Mouse (Mus musculus) MEL (cell line): ENCODE measurements around the gene Mrpl57. TPM values are rescaled to one million over a fixed set of nuclear protein-coding genes. Genes with fewer than 3 reads are reported as not detected.
A peak's percentile ranks its signal among the peaks of the same experiment; 100 is the strongest.

Experiments
- DNase-seq: peaks from one replicate; pipeline ENCODE4 v3.0.0; 2011; ENCODE audit warnings: low read depth, low spot score
- H3K27ac ChIP-seq: 2 replicates; pipeline ENCODE4 v1.5.1; 2012; ENCODE audit warnings: low read depth, mild to moderate bottlenecking, control low read depth, low read length, moderate library complexity; ENCODE audit not compliant: control insufficient read depth
- H3K27me3 ChIP-seq, 2 experiments: fragments of 150-350 bp in 1 of 2; sonication (generic) in 1 of 2; 2 replicates each; pipeline ENCODE4 v1.6.1; 2012; ENCODE audit warnings: low read length in 2 of 2, mild to moderate bottlenecking in 2 of 2, improper control_type of control experiment in 1 of 2, moderate library complexity in 1 of 2; ENCODE audit not compliant: insufficient read depth in 2 of 2, control insufficient read depth in 1 of 2
- H3K36me3 ChIP-seq, 2 experiments: 2 replicates each; pipeline ENCODE4 v1.6.1; 2012 to 2014; ENCODE audit warnings: low read length in 2 of 2, improper control_type of control experiment in 1 of 2, inconsistent platforms in 1 of 2, mild to moderate bottlenecking in 1 of 2; ENCODE audit not compliant: insufficient read depth in 2 of 2, control insufficient read depth in 1 of 2
- H3K4me1 ChIP-seq, 2 experiments: fragments of 150-350 bp in 1 of 2; sonication (generic) in 1 of 2; 2 replicates each; pipeline ENCODE4 v1.6.1; 2012; ENCODE audit warnings: low read length in 2 of 2, improper control_type of control experiment in 1 of 2, mild to moderate bottlenecking in 1 of 2; ENCODE audit not compliant: insufficient read depth in 2 of 2, control insufficient read depth in 1 of 2
- H3K4me3 ChIP-seq, 2 experiments: fragments of 150-350 bp in 1 of 2; sonication (generic) in 1 of 2; 2 replicates each; pipeline ENCODE4 v1.5.1; 2012; ENCODE audit warnings: low read depth in 2 of 2, low read length in 2 of 2, mild to moderate bottlenecking in 2 of 2, moderate library complexity in 2 of 2, control low read depth in 1 of 2, improper control_type of control experiment in 1 of 2; ENCODE audit not compliant: control insufficient read depth in 1 of 2, insufficient read depth in 1 of 2
- H3K79me2 ChIP-seq: 2 replicates; pipeline ENCODE4 v1.6.1; 2012; ENCODE audit warnings: mild to moderate bottlenecking, low read length, moderate library complexity; ENCODE audit not compliant: control insufficient read depth, poor library complexity, insufficient read depth
- H3K9ac ChIP-seq: 2 replicates; pipeline ENCODE4 v1.6.1; 2012; ENCODE audit warnings: low read depth, mild to moderate bottlenecking, control low read depth, low read length, moderate library complexity; ENCODE audit not compliant: control insufficient read depth, poor library complexity, severe bottlenecking
- H3K9me3 ChIP-seq: fragments of 150-350 bp; sonication (generic); replicated peaks from 2 replicates; pipeline ENCODE4 v1.6.1; 2012; ENCODE audit warnings: mild to moderate bottlenecking, low read length, improper control_type of control experiment, moderate library complexity; ENCODE audit not compliant: insufficient read depth
- BHLHE40 ChIP-seq: IDR thresholded peaks from 2 replicates; pipeline ENCODE4 v1.6.1; 2012; ENCODE audit warnings: low read depth, mild to moderate bottlenecking, inconsistent platforms, low read length, improper control_type of control experiment, borderline replicate concordance
- CHD1 ChIP-seq: IDR thresholded peaks from 2 replicates; pipeline ENCODE4 v1.6.1; 2012; ENCODE audit warnings: low read depth, mild to moderate bottlenecking, inconsistent platforms, low read length, improper control_type of control experiment
- CHD2 ChIP-seq: IDR thresholded peaks from 2 replicates; pipeline ENCODE4 v1.6.1; 2011; ENCODE audit warnings: low read length, improper control_type of control experiment
- CTCF ChIP-seq, 3 experiments: IDR thresholded peaks in 2 of 3; conservative IDR thresholded peaks in 1 of 3; 2 replicates each; pipeline ENCODE4 v1.5.1; 2011 to 2012; ENCODE audit warnings: low read length in 3 of 3, low read depth in 2 of 3, mild to moderate bottlenecking in 2 of 3, improper control_type of control experiment in 1 of 3, inconsistent platforms in 1 of 3, mixed read lengths in 1 of 3, moderate library complexity in 1 of 3; ENCODE audit not compliant: control insufficient read depth in 1 of 3, insufficient read depth in 1 of 3, poor library complexity in 1 of 3, severe bottlenecking in 1 of 3
- E2F4 ChIP-seq: IDR thresholded peaks from 2 replicates; pipeline ENCODE4 v1.6.1; 2011; ENCODE audit warnings: low read depth, low read length, improper control_type of control experiment, borderline replicate concordance
- ELF1 ChIP-seq: IDR thresholded peaks from 2 replicates; pipeline ENCODE4 v1.6.1; 2014; ENCODE audit warnings: low read depth, mild to moderate bottlenecking, inconsistent platforms, low read length, improper control_type of control experiment, moderate library complexity
- EP300 ChIP-seq, 2 experiments: IDR thresholded peaks; 2 replicates each; pipeline ENCODE4 v1.6.1; 2011; ENCODE audit warnings: improper control_type of control experiment in 2 of 2, low read length in 2 of 2, low read depth in 1 of 2, mild to moderate bottlenecking in 1 of 2
- ETS1 ChIP-seq: IDR thresholded peaks from 2 replicates; pipeline ENCODE4 v1.6.1; 2012; ENCODE audit warnings: low read depth, mild to moderate bottlenecking, inconsistent platforms, low read length, improper control_type of control experiment, moderate library complexity
- GABPA ChIP-seq: IDR thresholded peaks from 2 replicates; pipeline ENCODE4 v1.6.1; 2012; ENCODE audit warnings: low read depth, mild to moderate bottlenecking, inconsistent platforms, low read length, improper control_type of control experiment, moderate library complexity
- GATA1 ChIP-seq: IDR thresholded peaks from 2 replicates; pipeline ENCODE4 v1.6.1; 2011; ENCODE audit warnings: low read depth, low read length, improper control_type of control experiment
- HCFC1 ChIP-seq: IDR thresholded peaks from 2 replicates; pipeline ENCODE4 v1.6.1; 2012; ENCODE audit warnings: low read depth, mild to moderate bottlenecking, inconsistent platforms, low read length, improper control_type of control experiment, moderate library complexity
- JUND ChIP-seq: IDR thresholded peaks from 2 replicates; pipeline ENCODE4 v1.6.1; 2011; ENCODE audit warnings: low read depth, mild to moderate bottlenecking, improper control_type of control experiment, low read length
- KAT2A ChIP-seq: conservative IDR thresholded peaks from 2 replicates; pipeline ENCODE4 v1.6.1; 2012; ENCODE audit warnings: low read depth, low read length, improper control_type of control experiment, inconsistent platforms
- MAFK ChIP-seq: IDR thresholded peaks from 2 replicates; pipeline ENCODE4 v1.6.1; 2011; ENCODE audit warnings: low read depth, mild to moderate bottlenecking, low read length, improper control_type of control experiment, borderline replicate concordance
- MAX ChIP-seq: IDR thresholded peaks from 2 replicates; pipeline ENCODE4 v1.6.1; 2011; ENCODE audit warnings: low read length, improper control_type of control experiment
- MAZ ChIP-seq: IDR thresholded peaks from 2 replicates; pipeline ENCODE4 v1.6.1; 2012; ENCODE audit warnings: low read depth, mild to moderate bottlenecking, inconsistent platforms, low read length, improper control_type of control experiment
- MEF2A ChIP-seq: IDR thresholded peaks from 2 replicates; pipeline ENCODE4 v1.6.1; 2014; ENCODE audit warnings: low read depth, mild to moderate bottlenecking, inconsistent platforms, low read length, improper control_type of control experiment; ENCODE audit not compliant: poor library complexity, insufficient replicate concordance, severe bottlenecking; ENCODE audit errors: extremely low read depth
- MXI1 ChIP-seq: IDR thresholded peaks from 2 replicates; pipeline ENCODE4 v1.6.1; 2011; ENCODE audit warnings: mild to moderate bottlenecking, low read depth, low read length, improper control_type of control experiment
- MYB ChIP-seq: IDR thresholded peaks from 2 replicates; pipeline ENCODE4 v1.6.1; 2011; ENCODE audit warnings: mild to moderate bottlenecking, low read depth, low read length, improper control_type of control experiment
- MYC ChIP-seq: IDR thresholded peaks from 2 replicates; pipeline ENCODE4 v1.6.1; 2011; ENCODE audit warnings: low read depth, mild to moderate bottlenecking, low read length, improper control_type of control experiment, moderate library complexity
- NELFE ChIP-seq: IDR thresholded peaks from 2 replicates; pipeline ENCODE4 v1.6.1; 2011; ENCODE audit warnings: low read depth, low read length, improper control_type of control experiment
- NRF1 ChIP-seq: IDR thresholded peaks from 2 replicates; pipeline ENCODE4 v1.6.1; 2014; ENCODE audit warnings: low read depth, mild to moderate bottlenecking, inconsistent platforms, low read length, improper control_type of control experiment, moderate library complexity; ENCODE audit not compliant: poor library complexity, insufficient read depth, severe bottlenecking
- POLR2A ChIP-seq, 2 experiments: IDR thresholded peaks; 2 replicates each; pipeline ENCODE4 v1.6.1; 2011 to 2012; ENCODE audit warnings: low read length in 2 of 2, mild to moderate bottlenecking in 2 of 2, control low read depth in 1 of 2, improper control_type of control experiment in 1 of 2, low read depth in 1 of 2, moderate library complexity in 1 of 2; ENCODE audit not compliant: control insufficient read depth in 1 of 2, insufficient read depth in 1 of 2, poor library complexity in 1 of 2
- POLR2AphosphoS2 ChIP-seq: IDR thresholded peaks from 2 replicates; pipeline ENCODE4 v1.6.1; 2011; ENCODE audit warnings: low read length, improper control_type of control experiment
- POLR2AphosphoS5 ChIP-seq: IDR thresholded peaks from 2 replicates; pipeline ENCODE4 v1.6.1; 2012; ENCODE audit warnings: low read depth, borderline replicate concordance, mild to moderate bottlenecking, inconsistent platforms, low read length, moderate library complexity, mixed read lengths
- RAD21 ChIP-seq: IDR thresholded peaks from 2 replicates; pipeline ENCODE4 v1.6.1; 2011; ENCODE audit warnings: mild to moderate bottlenecking, low read depth, low read length, improper control_type of control experiment
- RCOR1 ChIP-seq: IDR thresholded peaks from 2 replicates; pipeline ENCODE4 v1.6.1; 2012; ENCODE audit warnings: low read depth, mild to moderate bottlenecking, inconsistent platforms, low read length, improper control_type of control experiment
- SIN3A ChIP-seq: IDR thresholded peaks from 2 replicates; pipeline ENCODE4 v1.6.1; 2012; ENCODE audit warnings: low read length, improper control_type of control experiment, inconsistent platforms
- SMC3 ChIP-seq: IDR thresholded peaks from 2 replicates; pipeline ENCODE4 v1.6.1; 2011; ENCODE audit warnings: low read depth, low read length, improper control_type of control experiment
- TAL1 ChIP-seq: IDR thresholded peaks from 2 replicates; pipeline ENCODE4 v1.6.1; 2012; ENCODE audit warnings: mild to moderate bottlenecking, inconsistent platforms, low read length, moderate library complexity, mixed read lengths
- TBP ChIP-seq: IDR thresholded peaks from 2 replicates; pipeline ENCODE4 v1.8.0; 2011; ENCODE audit warnings: low read depth, low read length, improper control_type of control experiment
- TCF12 ChIP-seq: IDR thresholded peaks from 2 replicates; pipeline ENCODE4 v1.6.1; 2014; ENCODE audit warnings: low read depth, mild to moderate bottlenecking, inconsistent platforms, low read length, improper control_type of control experiment, moderate library complexity
- UBTF ChIP-seq: IDR thresholded peaks from 2 replicates; pipeline ENCODE4 v1.6.1; 2012; ENCODE audit warnings: low read depth, mild to moderate bottlenecking, inconsistent platforms, low read length, improper control_type of control experiment, moderate library complexity, borderline replicate concordance; ENCODE audit not compliant: insufficient read depth
- USF1 ChIP-seq: IDR thresholded peaks from 2 replicates; pipeline ENCODE4 v1.6.1; 2014; ENCODE audit warnings: low read depth, mild to moderate bottlenecking, inconsistent platforms, low read length, improper control_type of control experiment, moderate library complexity
- USF2 ChIP-seq, 2 experiments: IDR thresholded peaks; 2 replicates each; pipeline ENCODE4 v1.6.1; 2011 to 2012; ENCODE audit warnings: improper control_type of control experiment in 2 of 2, low read length in 2 of 2, borderline replicate concordance in 1 of 2, inconsistent platforms in 1 of 2, low read depth in 1 of 2, mild to moderate bottlenecking in 1 of 2; ENCODE audit not compliant: insufficient read depth in 1 of 2
- ZC3H11A ChIP-seq: IDR thresholded peaks from 2 replicates; pipeline ENCODE4 v1.6.1; 2012; ENCODE audit warnings: low read depth, mild to moderate bottlenecking, inconsistent platforms, low read length, improper control_type of control experiment
- ZKSCAN1 ChIP-seq: IDR thresholded peaks from 2 replicates; pipeline ENCODE4 v1.6.1; 2012; ENCODE audit warnings: low read depth, mild to moderate bottlenecking, inconsistent platforms, low read length, improper control_type of control experiment, moderate library complexity
- ZNF384 ChIP-seq: IDR thresholded peaks from 2 replicates; pipeline ENCODE4 v1.6.1; 2012; ENCODE audit warnings: low read depth, mild to moderate bottlenecking, inconsistent platforms, low read length, improper control_type of control experiment
- polyA plus RNA-seq, 2 experiments: library from polyadenylated mRNA; stranded (reverse) in 1 of 2; unstranded in 1 of 2; fragments of >175 nt in 1 of 2; fragments of >200 nt in 1 of 2; gene quantifications; 2 replicates each; pipeline versions ENCODE4 v1.2.1 to v1.2.4; 2012; ENCODE audit warnings: low replicate concordance in 2 of 2, low read depth in 1 of 2; ENCODE audit not compliant: insufficient read length in 2 of 2, insufficient read depth in 1 of 2, missing spikeins in 1 of 2
- total RNA-seq: library from RNA; depleted of rRNA; stranded (reverse); fragments of 300-350 nt; gene quantifications from 2 replicates; pipeline ENCODE4 v1.2.3, GENCODE M21; 2012

The Mrpl57 gene
- total and polyA plus RNA-seq, 3 experiments = 126 to 184 TPM; not detected in 1

DNA sequence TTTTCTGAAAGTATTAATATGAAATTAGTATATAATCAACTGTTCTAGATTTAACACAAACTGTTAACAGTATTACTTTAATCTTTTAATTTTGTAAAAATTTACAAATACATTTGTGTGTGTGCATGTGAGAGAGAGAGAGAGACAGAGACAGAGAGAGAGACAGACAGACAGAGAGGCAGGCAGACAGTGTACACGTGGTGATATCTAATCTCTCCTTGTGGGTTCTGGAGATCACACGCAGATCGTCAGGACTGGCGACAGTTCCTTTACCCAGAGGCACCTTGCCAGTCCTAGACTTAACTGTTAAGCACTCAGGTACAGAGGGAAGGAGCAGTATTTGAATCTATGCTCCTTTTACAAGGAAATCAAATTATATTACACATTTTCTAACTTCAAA is 5.2 kb upstream of the Mrpl57 start:
- Histone ChIP-seq H3K9ac (no peak overlapping the region), H3K36me3 (peaks cover 25 to 41% of the 10 kb centered on the region in 2 experiments)
- DNase-seq = peak; percentile 38
- no peak for TF ChIP-seq MAZ
- no peak for TF ChIP-seq ZC3H11A
- TF ChIP-seq MAFK = no peak
- TF ChIP-seq KAT2A = no peak
- TF ChIP-seq GABPA = no peak
- no peak for TF ChIP-seq ZNF384
- no peak; the same call in 1 of the 2 replicates for TF ChIP-seq BHLHE40
- no peak for TF ChIP-seq RCOR1
- TF ChIP-seq ZKSCAN1 = no peak
- TF ChIP-seq CTCF (IDR thresholded peaks at IDR 0.05 in 2 of 3, conservative IDR thresholded peaks at IDR 0.05 in 1 of 3; ENCODE audit: control insufficient read depth in 1 of 3, insufficient read depth in 1 of 3, low read depth in 2 of 3, low read length in 3 of 3, poor library complexity in 1 of 3, severe bottlenecking in 1 of 3) = no peak
- TF ChIP-seq MYC = peak; percentile 69; the same call in 1 of the 2 replicates
- no peak for TF ChIP-seq NELFE
- peak; percentile 20 to 38; a peak in 1 of 4 replicates for TF ChIP-seq EP300 (IDR thresholded peaks at IDR 0.05; ENCODE audit: low read depth in 1 of 2, low read length in 2 of 2)
- no peak for TF ChIP-seq USF2 (IDR thresholded peaks at IDR 0.05; ENCODE audit: borderline replicate concordance in 1 of 2, insufficient read depth in 1 of 2, low read depth in 1 of 2, low read length in 2 of 2)
- peak; percentile 62; the same call in 1 of the 2 replicates for TF ChIP-seq USF1
- no peak for TF ChIP-seq MEF2A
- TF ChIP-seq SIN3A = peak; percentile 72
- no peak for TF ChIP-seq SMC3
- peak; percentile 79 for TF ChIP-seq MXI1
- TF ChIP-seq TAL1 = no peak
- TF ChIP-seq ELF1 = no peak
- no peak for TF ChIP-seq CHD1
- TF ChIP-seq RAD21 = no peak
- TF ChIP-seq CHD2 = no peak
- no peak for TF ChIP-seq UBTF
- TF ChIP-seq NRF1 = no peak
- TF ChIP-seq GATA1 = peak; percentile 73
- TF ChIP-seq E2F4 = no peak
- TF ChIP-seq HCFC1 = no peak
- no peak for TF ChIP-seq JUND
- TF ChIP-seq POLR2A (IDR thresholded peaks at IDR 0.05; ENCODE audit: control insufficient read depth in 1 of 2, insufficient read depth in 1 of 2, low read depth in 1 of 2, low read length in 2 of 2, poor library complexity in 1 of 2) = no peak
- no peak for TF ChIP-seq MYB
- TF ChIP-seq TCF12 = peak; percentile 44; the same call in 1 of the 2 replicates
- TF ChIP-seq ETS1 = peak; percentile 33; the same call in 1 of the 2 replicates
- no peak for TF ChIP-seq TBP
- no peak for TF ChIP-seq POLR2AphosphoS2
- no peak for TF ChIP-seq POLR2AphosphoS5
- peak; percentile 80 for TF ChIP-seq MAX

More for the DNA sequence above, 5.2 kb upstream of the Mrpl57 start:
- Histone ChIP-seq H3K4me1 (peaks cover 13 to 14% of the 10 kb centered on the region in 2 experiments; a peak in 3 of 4 replicates), H3K4me3 (no peak overlapping the region), H3K9me3 (no peaks in the 10 kb centered on the region), H3K27me3 (no peaks in the 10 kb centered on the region), H3K27ac (no peak overlapping the region), H3K79me2 (peaks cover 25% of the 10 kb centered on the region)
